ENCODE assay signal across 9 mouse cellular contexts in the genomic region with DNA sequence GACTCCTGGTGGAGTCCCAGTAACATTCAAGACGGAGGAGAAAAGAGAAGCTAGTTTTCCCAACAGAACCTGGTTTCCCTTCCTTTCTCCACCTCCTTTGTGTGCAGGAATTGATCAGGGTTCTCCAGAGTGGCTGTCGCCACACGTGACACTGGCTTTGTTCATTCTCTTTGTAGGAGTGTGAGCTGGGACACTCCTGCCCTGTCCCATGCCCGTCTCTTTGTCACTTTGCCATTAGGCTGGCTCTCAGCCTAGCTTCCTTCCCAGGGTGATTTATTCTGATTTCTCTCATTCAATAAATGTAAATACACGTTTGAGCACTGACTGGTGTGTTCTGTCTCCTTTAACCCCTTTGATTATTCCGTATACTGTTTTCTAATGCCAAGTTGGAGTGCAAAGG. TPM values are rescaled to one million over a fixed set of nuclear protein-coding genes. Genes with fewer than 3 reads are reported as not detected.
DNase-seq lines count a peak whose midpoint lies in the region; ATAC-seq and TF ChIP-seq lines count a peak whose summit lies in the region.
"Had no signal": no experiment of that assay in that cellular context is flagged by ENCODE, and none has a peak within 500 bp of the region (broad histone marks: within the 10 kb centered on the region; RNA-seq: fewer than 3 reads in every experiment).

No protein-coding gene starts in this region.

- WGBS in liver, adult 2 months: 7% methylated on average over 6 of the region's 6 CpGs
- WGBS in liver, embryonic 11.5 days: 68% methylated on average over 6 of the region's 6 CpGs
- 23% methylated on average over 6 of the region's 6 CpGs for WGBS in hindbrain, embryonic 15.5 days
- 32% methylated on average over 6 of the region's 6 CpGs for WGBS in neural tube, embryonic 13.5 days

- TF ChIP-seq POLR2A in liver, adult 2 months (IDR thresholded peaks at IDR 0.05; ENCODE audit: extremely low read depth, insufficient read depth, low read length): no peak

- peak overlapping the region; percentile 80 for H3K27ac ChIP-seq in liver, adult 2 months (replicated peaks; ENCODE audit: insufficient read depth, low read depth, low read length)
- no peak overlapping the region for H3K27ac ChIP-seq in liver, embryonic 11.5 days (ENCODE audit: low read depth, low read length)
- H3K27ac ChIP-seq in hindbrain, embryonic 15.5 days (replicated peaks): no peak overlapping the region; the same call in 1 of the 2 replicates
- no peak overlapping the region for H3K27ac ChIP-seq in neural tube, embryonic 13.5 days (replicated peaks)

- no peak overlapping the region for H3K4me3 ChIP-seq in liver, adult 2 months (ENCODE audit: insufficient read depth, low read depth, low read length)
- H3K4me3 ChIP-seq in liver, embryonic 11.5 days (ENCODE audit: low read depth, low read length): no peak overlapping the region
- H3K4me3 ChIP-seq in hindbrain, embryonic 15.5 days: no peak overlapping the region
- H3K4me3 ChIP-seq in neural tube, embryonic 13.5 days: no peak overlapping the region

- peaks cover 10% of the 10 kb centered on the region for H3K4me1 ChIP-seq in liver, adult 2 months (ENCODE audit: control insufficient read depth, insufficient read depth, low read length)
- H3K4me1 ChIP-seq in liver, embryonic 11.5 days (replicated peaks; ENCODE audit: control insufficient read depth, insufficient read depth, low read length): 0 out of 2 replicates have a peak, but pooled peaks cover 4% of the 10 kb centered on the region
- H3K4me1 ChIP-seq in hindbrain, embryonic 15.5 days (replicated peaks): peaks cover 6% of the 10 kb centered on the region
- peaks cover 7% of the 10 kb centered on the region for H3K4me1 ChIP-seq in neural tube, embryonic 13.5 days (replicated peaks)

- DNase-seq in adrenal gland, postnatal 10 days: peak; percentile 59
- DNase-seq in adrenal gland, adult (ENCODE audit: inconsistent age in 2 of 2, low spot score in 1 of 2): no peak
- no peak for DNase-seq in liver, adult 2 months (ENCODE audit: extremely low read depth, low read depth, low spot score)
- DNase-seq in liver, embryonic 11.5 days (ENCODE audit: low spot score): no peak
- no peak for DNase-seq in gastrocnemius, adult 18-20 months (ENCODE audit: low spot score)
- no peak for DNase-seq in cerebellum, adult 11-12 months
- DNase-seq: layer of hippocampus, postnatal 36 days had no signal

- no peak overlapping the region for H3K4me2 ChIP-seq in liver, embryonic 11.5 days
- H3K4me2 ChIP-seq in hindbrain, embryonic 15.5 days: no peak overlapping the region
- H3K4me2 ChIP-seq in neural tube, embryonic 13.5 days: no peak overlapping the region

- no peaks in the 10 kb centered on the region for H3K9me3 ChIP-seq in liver, embryonic 11.5 days (ENCODE audit: control insufficient read depth, low read length)
- no peaks in the 10 kb centered on the region for H3K9me3 ChIP-seq in hindbrain, embryonic 15.5 days
- no peaks in the 10 kb centered on the region for H3K9me3 ChIP-seq in neural tube, embryonic 13.5 days

- H3K27me3 ChIP-seq in liver, adult 2 months (ENCODE audit: control insufficient read depth, insufficient read depth, low read length): no peaks in the 10 kb centered on the region
- H3K27me3 ChIP-seq in liver, embryonic 11.5 days (replicated peaks; ENCODE audit: control insufficient read depth, insufficient read depth, low read length): no peaks in the 10 kb centered on the region
- no peaks in the 10 kb centered on the region for H3K27me3 ChIP-seq in hindbrain, embryonic 15.5 days
- H3K27me3 ChIP-seq in neural tube, embryonic 13.5 days: no peaks in the 10 kb centered on the region

- TF ChIP-seq CTCF in liver, adult 2 months (IDR thresholded peaks at IDR 0.05; ENCODE audit: low read depth, low read length): no peak

- 0 out of 2 replicates have a peak overlapping the region, but pooled peaks have one; percentile 5 for H3K9ac ChIP-seq in liver, adult 2 months (ENCODE audit: low read depth, low read length)
- no peak overlapping the region for H3K9ac ChIP-seq in liver, embryonic 11.5 days (ENCODE audit: low read depth, low read length)
- H3K9ac ChIP-seq in hindbrain, embryonic 15.5 days: no peak overlapping the region
- no peak overlapping the region for H3K9ac ChIP-seq in neural tube, embryonic 13.5 days

- no peaks in the 10 kb centered on the region for H3K79me2 ChIP-seq in liver, adult 2 months (ENCODE audit: control insufficient read depth, insufficient read depth, low read length)

- no peaks in the 10 kb centered on the region for H3K36me3 ChIP-seq in liver, adult 2 months (ENCODE audit: control insufficient read depth, insufficient read depth, low read length)
- H3K36me3 ChIP-seq in liver, embryonic 11.5 days (ENCODE audit: control insufficient read depth, insufficient read depth, low read length): no peaks in the 10 kb centered on the region
- no peaks in the 10 kb centered on the region for H3K36me3 ChIP-seq in hindbrain, embryonic 15.5 days
- H3K36me3 ChIP-seq in neural tube, embryonic 13.5 days: no peaks in the 10 kb centered on the region

- no peak for ATAC-seq in liver, embryonic 11.5 days (replicated peaks; ENCODE audit: low FRiP score)
- peak; percentile 54; the same call in 1 of the 2 replicates for ATAC-seq in hindbrain, embryonic 15.5 days (ENCODE audit: low FRiP score, low read depth)
- peak; percentile 92 for ATAC-seq in neural tube, embryonic 13.5 days (ENCODE audit: low read depth)

RNA-seq across cellular contexts. Expression of a gene that starts 55.3 kb away (rescaled TPM):
- 10 to 100 TPM; 80.0 to 81.2 TPM for total RNA-seq in adrenal gland, postnatal 10 days (2021)
- total RNA-seq in liver, adult 2 months (2014; rRNA removed): 9.4 and 9.9 TPM in 2 replicates
- polyA plus RNA-seq in liver, adult 2 months (2012; rRNA removed): 3.3 and 3.9 TPM in 2 replicates
- 12.1 and 12.3 TPM in 2 replicates for polyA plus RNA-seq in liver, embryonic 11.5 days (2014; fragmentation: Nextera tagmentation; extraction: Ambion mirVana)
- polyA plus RNA-seq in hindbrain, embryonic 15.5 days (2015; fragmentation: Nextera tagmentation; extraction: Ambion mirVana): 7.5 and 8.5 TPM in 2 replicates
- polyA plus RNA-seq in neural tube, embryonic 13.5 days (2015; fragmentation: Nextera tagmentation; extraction: Ambion mirVana): 10.1 and 11.7 TPM in 2 replicates
- total RNA-seq in gastrocnemius, adult 18-20 months (2021): 10 to 100 TPM; 13.9 to 18.5 TPM
